Mouse (Mus musculus): ENCODE results near the gene Shank2.
A peak's percentile ranks its signal among the peaks of the same experiment; 100 is the strongest.

Shank2 gene

DNA sequence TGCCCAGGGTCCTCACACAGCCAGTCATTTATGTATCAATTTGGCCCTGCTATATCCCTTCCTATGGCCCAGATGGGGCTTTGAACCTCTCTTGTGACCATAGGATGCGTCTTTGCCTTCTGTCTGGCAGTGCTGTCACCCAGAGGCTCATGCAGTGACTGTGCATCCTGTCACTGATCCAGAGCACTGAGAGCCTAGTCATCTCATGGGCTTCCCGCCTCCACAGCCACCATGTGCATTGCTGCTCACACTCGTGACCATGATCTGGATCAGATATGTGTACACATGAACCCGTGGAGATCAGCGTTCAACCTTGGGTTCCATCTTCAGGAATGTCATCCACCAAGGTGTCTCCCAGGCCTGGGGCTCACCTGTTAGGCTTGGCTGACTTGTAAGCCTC is 227.0 kb downstream of the Shank2 start:
- no peak for DNase-seq (ENCODE audit: low read depth, low spot score)

DNA sequence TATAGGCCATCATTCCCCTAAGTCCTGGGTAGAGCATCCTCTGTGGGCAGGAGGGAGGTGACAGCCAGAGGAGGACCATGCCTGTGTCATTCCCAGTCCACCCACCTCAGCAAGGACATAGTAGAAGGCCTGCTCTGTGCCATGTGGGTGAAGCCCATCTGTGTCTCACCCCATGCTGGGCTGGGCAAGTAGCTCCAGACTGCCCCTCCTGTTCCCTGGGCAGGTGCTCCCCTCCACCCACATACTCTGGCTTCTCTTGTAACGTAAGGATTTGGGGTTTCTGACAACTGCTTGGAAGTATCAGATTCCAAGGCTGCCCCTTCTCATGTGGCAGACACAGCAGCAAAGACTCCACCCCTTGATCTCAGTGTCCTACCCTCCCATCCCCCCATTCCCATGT is 227.7 kb downstream of the Shank2 start:
- no peak for DNase-seq (ENCODE audit: low read depth, low spot score)

DNA sequence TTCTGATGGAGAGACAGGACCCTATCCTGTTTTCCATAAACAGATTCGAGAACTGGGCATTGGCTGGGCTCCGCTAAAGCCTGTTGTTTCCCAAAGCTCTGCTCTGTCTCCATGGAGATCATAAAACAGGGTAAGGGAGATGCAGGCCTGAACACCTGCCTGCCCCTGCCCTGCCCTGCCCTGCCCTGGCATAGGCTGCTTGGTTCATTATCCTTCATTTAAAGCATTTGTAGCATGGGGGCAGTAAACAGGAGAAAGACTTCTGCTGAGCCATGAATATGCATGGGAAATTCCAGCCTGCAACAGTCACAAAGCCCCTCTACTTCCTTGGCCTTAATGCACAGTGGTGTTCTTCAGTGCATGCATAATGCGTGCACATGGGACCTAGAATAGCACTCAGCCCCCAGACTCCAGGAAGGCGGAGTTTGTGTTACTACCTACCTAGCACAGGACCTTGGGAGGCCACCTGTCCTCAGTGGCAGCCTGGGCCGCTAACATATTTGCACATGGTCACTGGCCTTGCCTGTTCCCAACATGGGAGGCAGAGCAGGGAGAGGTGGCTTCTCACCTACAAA is 230.5 kb downstream of the Shank2 start:
- DNase-seq (ENCODE audit: low read depth, low spot score): no peak

DNA sequence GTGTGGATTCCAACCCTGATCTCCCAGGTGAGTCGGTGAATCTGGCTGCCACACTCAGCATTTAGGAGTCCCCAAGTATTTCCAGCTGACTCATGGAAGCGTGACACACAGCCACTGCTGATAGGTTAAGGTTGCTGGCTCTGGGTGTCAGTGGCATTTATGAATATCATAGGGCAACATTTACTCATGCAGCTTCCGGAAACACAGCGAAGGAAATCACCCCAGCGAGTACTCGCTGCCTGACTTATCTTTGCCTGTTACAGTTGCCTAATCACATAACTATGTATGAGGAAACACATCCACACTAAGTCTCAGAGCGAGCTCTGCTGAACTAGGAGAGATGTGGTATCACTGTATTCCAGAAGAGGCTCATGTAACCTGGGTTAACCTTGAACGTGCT is 231.8 kb downstream of the Shank2 start:
- DNase-seq (ENCODE audit: low read depth, low spot score): no peak

DNA sequence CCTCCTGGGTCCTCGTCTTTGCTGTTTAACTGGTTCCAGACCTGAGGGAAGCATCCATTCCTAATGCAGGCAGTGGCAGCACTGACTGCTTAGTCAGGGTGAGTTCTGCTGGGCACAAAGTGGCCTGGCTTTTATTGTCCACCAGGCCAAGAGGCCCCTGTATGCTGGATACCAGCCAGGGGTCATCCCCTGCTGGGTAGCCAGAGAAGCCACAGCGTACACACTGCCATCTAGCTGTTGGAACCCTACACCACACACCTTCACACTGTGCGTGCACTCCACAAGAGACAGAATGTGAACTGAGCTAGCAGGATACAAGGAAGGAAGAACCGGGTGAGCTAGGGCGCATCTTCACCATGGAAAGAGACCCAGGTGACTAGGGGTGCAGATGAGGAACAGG is 233.1 kb downstream of the Shank2 start:
- DNase-seq (ENCODE audit: low read depth, low spot score): no peak

DNA sequence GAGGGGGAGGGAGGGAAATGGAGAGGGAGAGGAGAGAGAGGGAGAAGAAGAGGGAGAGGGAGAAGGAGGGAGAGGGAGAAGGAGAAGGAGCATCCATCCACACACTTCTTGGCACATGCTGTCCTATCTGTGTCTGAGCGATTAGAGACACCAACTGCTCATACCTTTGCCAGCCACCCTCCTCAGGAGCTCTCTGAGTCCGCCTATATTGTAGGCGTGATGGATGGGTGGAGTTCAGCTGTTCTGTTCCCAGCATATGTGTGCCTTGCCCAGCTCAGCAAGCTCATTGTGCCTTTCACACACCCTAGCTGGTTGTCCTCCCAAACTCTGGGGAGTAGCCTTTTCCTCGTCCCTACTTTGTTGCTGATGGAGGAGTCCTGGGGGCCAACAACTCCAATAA is 233.8 kb downstream of the Shank2 start:
- no peak for DNase-seq (ENCODE audit: low read depth, low spot score)

DNA sequence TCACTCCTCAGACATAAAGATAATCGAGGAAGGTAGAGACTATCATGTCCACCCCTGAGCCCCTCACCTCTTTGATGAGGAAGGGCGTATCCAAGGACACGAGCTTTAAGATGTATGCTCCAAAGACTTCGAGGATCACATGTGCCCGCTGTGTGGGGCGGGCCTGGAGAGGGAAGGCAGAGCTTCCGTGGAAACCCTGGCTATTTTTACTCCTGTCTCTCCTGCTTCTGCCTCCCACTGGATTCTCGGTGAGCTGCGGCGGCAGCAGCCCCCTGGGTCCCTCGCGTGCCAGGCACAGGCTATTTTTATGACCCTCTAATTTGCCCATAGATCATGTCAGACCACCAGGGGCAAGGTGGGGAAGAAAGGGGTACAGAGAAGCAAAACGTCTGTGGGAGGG is 235.1 kb downstream of the Shank2 start:
- no peak for DNase-seq (ENCODE audit: low read depth, low spot score)

DNA sequence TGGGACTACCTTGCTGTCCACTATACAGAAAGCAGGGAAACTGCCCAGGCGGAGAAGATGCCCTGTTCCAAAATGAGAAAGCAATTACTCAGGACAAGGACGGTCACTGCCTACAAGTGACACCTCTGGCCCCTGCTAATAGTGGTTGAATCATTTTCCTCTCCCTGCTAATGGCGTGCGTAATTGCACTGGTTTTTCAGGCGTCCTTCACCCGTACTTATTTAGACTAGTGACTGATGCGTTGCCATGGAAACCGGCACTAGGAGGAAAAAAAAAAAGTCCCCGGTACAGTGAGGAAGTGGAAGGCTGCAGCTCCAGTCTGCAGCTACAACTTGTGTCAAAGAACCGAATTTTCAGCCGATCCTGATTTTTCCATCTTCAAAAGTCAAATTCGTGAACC is 236.7 kb downstream of the Shank2 start:
- peak; percentile 60 for DNase-seq (ENCODE audit: low read depth, low spot score)

DNA sequence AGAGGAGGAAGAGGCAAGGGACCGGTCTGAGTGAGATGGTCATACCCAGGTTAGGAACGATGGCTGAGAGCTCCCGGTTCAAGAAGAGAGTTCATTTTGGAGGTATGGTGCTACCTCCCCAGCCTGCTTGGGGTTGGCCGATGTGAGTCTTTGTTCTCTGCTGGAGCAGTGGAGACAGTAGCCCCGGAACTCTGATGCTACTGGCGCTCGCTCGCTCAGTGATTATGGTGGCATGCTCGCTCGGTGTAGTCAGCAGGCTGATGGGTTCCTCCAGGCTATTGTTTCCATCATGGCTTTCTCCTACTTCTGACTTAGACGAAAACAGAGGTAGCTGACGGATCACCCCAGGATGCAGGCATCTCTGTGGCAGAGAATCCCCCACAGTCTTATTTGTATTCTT is 237.3 kb downstream of the Shank2 start:
- DNase-seq (ENCODE audit: low read depth, low spot score): no peak

DNA sequence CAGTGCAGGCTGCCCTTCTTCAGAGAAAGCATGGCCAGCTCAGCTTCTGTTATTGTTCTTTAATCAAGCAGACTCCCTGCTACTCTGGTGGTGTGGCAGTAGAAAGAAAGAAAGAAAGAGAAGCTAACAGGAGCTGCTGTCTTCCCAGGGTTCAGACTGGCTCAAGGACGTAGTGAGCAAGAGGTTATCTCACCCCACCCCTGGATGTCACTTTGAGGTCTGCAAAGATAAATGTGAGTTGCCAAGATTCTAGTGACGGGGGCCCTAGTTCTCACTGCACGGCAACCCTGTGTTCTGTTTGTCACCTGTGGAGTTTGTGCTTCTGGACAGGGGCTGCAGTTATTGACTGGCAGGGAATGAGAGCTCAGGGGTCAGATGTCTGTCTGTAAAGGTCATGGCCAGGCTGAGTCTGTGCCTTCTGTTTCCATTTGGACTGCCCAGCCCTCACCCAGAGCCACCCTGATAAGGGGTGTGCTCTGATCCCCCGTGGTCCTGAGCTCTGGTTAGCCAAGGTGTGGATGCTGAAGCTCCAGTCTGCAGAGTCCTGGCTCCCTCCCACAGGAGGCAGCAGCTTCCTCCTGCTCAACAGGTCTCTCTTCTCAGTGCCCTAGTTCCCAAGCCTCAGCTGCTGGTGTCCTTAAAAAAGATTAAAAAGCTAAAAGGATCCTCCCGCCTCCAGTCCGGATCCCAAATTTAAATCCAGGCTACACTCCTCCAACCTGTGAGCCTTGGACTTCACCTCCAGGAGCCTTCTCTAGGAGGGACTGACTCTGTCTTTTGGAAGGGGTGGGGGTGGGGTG is 238.0 kb downstream of the Shank2 start:
- DNase-seq (ENCODE audit: low read depth, low spot score): no peak

DNA sequence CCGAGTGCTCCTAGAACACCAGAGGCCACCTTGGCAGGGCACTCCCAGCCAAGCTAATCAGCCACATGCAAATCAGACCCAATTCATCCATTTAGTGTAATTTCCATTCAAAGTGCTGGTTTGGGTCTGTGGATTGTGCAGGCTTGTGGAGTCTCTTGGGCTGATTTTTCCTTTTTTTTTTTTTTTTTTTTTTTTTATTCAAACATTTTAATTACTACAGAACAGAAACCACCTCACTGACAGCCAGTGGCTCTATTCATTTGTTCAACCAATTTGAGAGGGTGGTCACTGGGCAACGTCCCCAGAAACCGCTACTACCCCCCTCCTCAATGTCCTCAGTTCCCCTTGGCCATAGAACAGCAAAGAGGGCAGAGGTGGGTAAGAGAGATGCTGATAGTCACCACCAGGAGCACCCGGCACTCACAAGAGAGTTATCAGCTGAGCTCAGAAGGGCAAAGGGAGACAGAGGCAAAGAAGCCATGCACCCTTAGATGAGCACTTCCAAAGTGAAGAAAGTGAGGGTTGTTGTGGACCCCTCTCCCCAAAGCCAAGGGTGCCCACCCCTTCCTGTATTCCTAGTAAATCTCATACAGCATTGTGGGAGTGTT is 239.1 kb downstream of the Shank2 start:
- DNase-seq (ENCODE audit: low read depth, low spot score): no peak

DNA sequence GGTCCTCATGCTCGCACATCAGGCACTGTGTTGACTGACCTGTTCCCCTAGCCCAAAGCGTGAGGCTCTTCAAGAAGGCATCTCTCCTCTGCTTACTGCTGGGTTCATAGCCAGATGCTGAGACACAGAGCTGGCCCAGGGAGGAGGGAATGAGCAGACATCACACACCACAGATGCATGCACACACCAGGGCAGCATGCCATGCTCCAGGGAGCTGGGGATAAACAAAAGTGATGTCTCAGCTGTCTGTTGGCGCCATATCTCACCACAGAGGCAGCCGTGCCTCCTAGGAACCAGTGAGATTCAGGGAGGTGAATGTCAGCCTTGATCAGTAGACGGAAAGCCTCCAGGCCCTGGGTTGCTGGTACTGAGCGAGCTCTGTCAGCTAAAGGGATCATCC is 242.5 kb downstream of the Shank2 start:
- no peak for DNase-seq (ENCODE audit: low read depth, low spot score)

DNA sequence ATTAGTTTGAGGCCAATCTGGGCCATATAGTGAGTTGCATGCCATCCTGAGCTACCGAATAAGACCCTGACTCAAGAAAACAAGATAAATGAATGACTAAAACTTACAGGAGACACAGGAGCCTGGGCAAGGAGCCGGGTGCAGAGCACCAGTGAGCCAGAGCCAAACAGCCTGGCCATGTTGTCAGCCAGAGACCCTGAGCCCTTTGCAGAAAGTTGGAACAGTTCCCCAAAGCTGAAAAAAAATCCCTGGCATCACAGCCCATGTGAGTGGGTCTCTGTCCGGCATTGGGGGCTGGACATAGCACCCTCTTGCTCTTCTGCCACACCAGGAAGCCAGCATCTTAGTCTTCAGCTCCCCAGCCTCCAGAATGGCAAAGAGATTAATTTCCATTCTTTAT is 244.5 kb downstream of the Shank2 start:
- no peak for DNase-seq (ENCODE audit: low read depth, low spot score)

DNA sequence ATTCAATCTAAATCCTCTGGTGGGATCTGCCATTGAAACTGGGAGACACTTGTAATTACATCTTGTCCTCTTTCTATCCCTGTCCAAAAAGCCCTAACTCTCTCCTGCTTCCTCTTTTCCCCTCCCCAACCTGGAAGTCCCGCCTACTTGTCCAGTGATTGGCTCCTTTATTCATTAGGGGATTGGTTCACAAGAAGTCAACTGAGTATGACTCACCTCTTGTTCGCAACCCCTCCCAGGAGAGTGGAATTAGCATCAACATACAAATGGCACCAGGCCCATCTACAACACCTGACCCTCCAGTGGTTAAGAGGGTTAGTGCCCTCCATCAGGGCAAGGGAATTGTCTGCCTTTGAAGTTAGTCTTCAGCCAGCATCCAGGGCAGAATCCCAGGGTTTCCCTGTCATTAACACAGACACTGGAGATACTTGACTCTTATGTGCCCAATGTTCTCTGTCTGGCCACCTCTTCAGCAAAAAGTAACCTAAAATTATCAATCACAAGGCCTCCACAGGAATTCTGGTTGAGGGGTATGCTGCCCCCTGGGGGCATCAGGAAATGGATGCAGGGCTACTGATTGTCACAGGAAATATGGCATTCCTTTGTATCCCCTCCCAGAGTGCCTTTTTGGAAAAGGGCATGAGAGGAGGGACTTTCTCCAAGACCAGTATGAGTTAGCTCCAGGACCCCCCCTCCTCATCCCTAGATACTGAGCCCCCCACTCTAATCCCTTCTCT is 247.1 kb downstream of the Shank2 start:
- peak; percentile 77 for DNase-seq (ENCODE audit: low read depth, low spot score)

DNA sequence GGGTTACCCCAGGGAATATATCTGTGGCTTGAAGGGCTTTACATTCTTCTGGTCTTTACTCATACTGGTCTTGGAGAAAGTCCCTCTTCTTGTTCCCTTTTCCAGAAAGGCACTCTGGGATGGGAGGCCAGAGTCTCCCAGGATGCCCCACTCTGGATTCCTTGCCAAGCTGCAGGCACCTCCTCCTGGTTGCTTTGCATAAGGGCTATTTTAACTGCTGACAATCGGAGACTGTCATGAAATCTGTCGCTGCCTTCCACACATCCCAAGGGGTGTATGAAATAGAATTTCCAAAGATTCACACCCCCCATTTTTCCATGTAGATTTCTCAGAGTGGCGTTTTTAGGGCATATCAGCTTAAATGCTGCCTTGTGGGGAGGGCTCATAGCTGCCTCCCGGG is 249.1 kb downstream of the Shank2 start:
- no peak for DNase-seq (ENCODE audit: low read depth, low spot score)

DNA sequence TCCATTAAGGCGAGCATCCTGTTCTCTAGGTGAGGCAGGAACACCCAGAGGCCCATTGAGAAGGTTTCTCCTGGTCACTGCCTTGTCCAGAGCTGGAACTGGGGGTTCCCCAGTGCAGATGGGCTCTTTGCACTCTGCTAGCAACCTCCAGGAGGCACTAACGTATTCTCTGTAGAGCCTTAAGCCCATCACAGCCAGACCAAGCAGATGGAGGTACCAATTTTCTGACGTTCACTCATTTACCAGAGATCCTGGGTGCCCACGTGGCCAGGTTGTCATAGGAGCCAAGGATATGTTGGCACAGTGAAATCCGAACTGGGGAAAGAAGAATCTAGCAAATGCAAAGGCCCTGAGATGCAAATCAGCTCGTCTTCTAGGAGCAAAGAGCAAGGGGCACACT is 249.5 kb downstream of the Shank2 start:
- no peak for DNase-seq (ENCODE audit: low read depth, low spot score)

DNA sequence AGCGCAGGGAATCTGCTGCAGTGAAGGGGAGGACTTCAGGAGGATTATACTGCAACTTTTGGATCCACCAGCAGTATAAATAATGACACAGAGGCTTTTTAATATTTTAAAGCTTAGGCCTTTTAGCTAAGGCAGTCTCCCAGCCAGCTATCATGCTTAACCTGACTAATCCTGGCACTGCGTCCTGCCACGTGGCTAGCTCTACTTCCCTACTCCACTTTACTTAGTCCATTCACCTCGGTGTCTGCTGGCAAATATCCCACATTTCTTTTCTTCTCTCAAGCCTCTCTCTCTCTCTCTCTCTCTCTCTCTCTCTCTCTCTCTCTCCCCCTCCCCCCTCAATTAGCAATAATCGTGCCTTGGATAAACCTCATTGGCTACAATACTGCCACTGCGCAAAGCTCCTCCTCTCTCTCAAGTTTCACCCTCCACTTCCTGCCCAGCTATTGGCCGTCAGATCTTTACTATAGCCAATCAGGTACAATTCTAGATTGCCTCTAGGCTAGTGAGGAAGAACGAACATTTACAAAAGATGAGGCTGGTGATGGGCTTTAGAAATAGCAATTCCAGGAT is 253.0 kb downstream of the Shank2 start:
- peak; percentile 19 for DNase-seq (ENCODE audit: low read depth, low spot score)

DNA sequence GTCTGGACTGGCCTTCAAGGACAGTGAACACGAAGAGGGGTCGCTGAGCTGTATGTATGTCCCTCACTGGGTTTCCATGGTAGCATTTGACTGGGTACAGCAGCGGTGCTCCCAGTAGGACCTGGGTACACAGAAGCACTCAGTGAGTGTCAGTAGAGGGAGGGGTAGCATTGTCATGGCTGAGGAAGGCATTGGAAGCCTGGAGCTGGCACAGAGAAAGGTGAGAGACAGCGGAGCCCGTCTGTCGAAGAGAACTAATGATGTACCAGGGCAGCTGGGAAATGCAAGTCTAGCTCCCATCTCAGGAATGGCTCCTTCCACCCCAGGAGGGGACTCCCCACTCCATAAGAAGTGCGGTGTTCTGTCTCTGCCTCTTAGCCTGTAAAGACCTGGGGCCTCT is 256.1 kb downstream of the Shank2 start:
- DNase-seq (ENCODE audit: low read depth, low spot score): no peak

DNA sequence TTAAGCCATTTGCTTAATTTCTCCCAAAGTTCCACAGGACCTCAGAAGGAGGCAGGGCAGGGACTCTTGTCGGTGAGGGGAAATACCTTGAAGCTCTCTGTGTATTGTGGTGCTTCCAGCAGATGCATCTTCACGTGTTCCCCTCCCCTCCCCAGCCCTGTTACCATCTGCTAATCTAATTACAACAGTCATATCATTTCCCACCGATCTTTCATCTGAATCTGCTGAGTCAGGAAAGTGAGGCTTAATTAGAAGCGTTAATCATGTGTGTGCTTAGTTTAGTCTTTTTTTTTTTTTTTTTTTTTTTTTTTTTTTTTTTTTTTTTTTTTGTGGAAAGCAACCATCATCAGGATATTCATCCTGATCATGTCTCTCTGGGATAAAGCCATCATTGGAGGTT is 256.6 kb downstream of the Shank2 start:
- no peak for DNase-seq (ENCODE audit: low read depth, low spot score)

DNA sequence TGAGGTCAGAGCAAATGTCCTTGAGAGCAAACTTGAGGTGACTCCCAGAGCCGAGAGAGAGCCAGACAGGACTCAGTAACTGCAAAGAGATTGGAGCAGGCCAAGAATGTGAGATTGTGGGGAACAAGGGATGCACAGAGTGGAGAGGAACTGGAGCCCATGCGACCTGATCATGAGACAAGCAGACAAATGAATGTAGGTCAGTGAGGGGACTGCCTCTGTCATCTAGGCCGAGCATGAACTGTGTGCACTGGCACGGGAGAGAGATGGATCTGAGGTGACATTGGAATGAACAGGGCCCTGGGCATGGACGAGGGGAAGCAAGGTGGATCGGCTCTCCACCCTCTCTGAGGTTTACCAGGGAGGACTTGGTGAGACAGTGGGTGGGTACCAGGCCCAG is 260.9 kb downstream of the Shank2 start:
- no peak for DNase-seq (ENCODE audit: low read depth, low spot score)

DNA sequence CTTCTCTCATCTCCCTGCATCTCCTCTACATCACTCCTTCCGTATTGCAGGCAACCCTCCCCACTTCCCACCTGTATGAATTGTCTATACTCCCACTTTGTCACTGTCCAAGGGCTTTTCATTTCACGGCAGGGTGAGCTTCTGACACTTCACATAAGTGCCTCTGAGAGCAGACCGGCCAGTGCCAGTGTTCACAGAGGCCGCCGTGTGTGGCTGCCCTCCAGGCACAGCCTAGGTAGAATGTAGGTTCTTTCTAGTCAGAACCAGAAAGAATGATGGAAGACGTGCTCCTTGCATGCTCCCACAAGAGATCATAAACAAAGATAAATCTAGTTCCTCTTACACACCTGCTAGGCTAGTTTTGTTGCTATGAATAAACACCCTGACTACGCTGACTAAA is 265.0 kb downstream of the Shank2 start:
- DNase-seq (ENCODE audit: low read depth, low spot score): no peak

DNA sequence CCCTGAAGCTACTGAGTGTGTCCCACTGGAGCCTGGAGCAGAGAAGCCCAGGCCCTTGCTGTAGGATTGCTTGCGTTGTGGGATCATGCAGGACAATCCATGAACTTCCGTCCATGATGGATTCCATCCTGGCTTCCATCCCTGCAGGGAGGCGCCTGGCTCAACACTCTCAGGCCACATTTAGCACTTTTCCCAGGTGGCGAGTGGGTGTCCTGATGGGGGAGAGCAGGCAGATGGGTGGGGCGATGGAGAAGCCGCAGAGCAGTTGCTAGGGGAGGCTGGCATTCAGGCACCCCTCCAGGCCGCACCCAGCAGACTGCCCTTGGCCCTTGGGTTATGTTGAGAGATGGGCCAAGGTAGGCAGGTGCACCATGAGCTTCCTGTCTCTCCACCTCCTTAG is 266.6 kb downstream of the Shank2 start:
- no peak for DNase-seq (ENCODE audit: low read depth, low spot score)

All from ZHBTc4 (cell line).